Mouse (Mus musculus) adrenal gland, postnatal 10 days (tissue): Measurements from ENCODE around the gene Rhox4e. TPM values are rescaled to one million over a fixed set of nuclear protein-coding genes. Genes with fewer than 3 reads are reported as not detected.
"Not testable (repeated sequence)": the region's sequence is repeated elsewhere in the genome, so short reads cannot be mapped to it uniquely, and the experiment has no call there.

Experiments
- DNase-seq: peaks from one replicate; pipeline ENCODE4 v3.0.0; 2021; ENCODE audit warnings: mixed read lengths
- long read RNA-seq, 2 experiments: library from polyadenylated mRNA; stranded (forward); transcript quantifications; one replicate each; pipeline ENCODE4 v2.0.0; 2021
- total RNA-seq, 2 experiments: library from RNA; stranded (reverse); gene quantifications; 2 replicates each; pipeline ENCODE4 v1.2.3; 2021

The Rhox4e gene
- total RNA-seq, result not detected
- long read RNA-seq, experiment 1, result 0 reads
- long read RNA-seq, experiment 2, result 0 reads

DNA sequence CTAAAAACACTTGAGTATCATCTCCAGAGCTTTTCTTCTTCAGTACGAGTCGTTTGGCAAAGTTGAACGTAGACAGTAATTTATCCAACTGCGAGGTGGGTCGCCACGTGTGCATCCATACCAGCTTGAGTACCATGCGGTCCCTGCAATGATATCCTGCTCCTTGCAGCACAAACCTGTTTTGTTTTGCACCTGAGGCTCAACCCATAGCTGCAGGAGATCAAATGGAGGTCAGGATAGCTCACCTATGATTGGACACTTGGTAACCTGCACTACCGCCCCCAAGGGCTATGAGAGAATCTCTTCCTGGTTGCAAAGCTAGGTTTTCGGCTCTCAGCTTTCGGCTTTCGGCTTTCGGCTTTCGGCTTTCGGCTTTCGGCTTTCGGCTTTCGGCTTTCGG, at the start of gene Rhox4e:
Gene Rhox4e, plus strand, starts transcription at position 301 of the 400 bp plus-strand sequence.
- DNase-seq, result not testable (repeated sequence)

DNA sequence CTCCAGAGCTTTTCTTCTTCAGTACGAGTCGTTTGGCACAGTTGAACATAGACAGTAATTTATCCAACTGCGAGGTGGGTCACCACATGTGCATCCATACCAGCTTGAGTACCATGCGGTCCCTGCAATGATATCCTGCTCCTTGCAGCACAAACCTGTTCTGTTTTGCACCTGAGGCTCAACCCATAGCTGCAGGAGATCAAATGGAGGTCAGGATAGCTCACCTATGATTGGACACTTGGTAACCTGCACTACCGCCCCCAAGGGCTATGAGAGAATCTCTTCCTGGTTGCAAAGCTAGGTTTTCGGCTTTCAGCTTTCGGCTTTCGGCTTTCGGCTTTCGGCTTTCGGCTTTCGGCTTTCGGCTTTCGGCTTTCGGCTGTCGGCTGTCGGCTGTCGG, 43.2 kb upstream of the Rhox4e start, which contains the start of gene Rhox4d:
Gene Rhox4d, plus strand, starts transcription at position 301 of the 400 bp plus-strand sequence.
- DNase-seq, result not testable (repeated sequence)

DNA sequence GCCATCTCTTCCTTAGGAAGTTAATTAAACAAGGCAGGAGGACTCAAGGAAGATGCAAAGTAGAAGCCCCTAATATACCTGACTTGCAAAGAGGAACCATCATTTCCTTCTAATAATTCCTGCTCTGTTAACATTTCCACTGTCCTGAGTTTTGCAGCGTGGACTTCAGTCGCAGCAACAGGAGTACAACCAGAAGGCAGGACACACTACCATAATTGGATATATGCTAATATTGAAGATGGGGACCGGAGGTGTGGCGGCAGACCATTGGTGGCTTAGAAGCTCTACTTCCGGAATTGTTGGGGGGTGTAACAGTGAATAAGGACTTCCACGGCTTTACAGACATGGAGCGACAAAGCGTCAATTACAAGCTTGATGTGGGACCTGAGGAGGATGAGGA, 27.1 kb upstream of the Rhox4e start, which contains the start of gene Rhox2e:
Gene Rhox2e, plus strand, starts transcription at position 301 of the 400 bp plus-strand sequence.
- DNase-seq, result not testable (repeated sequence)

- not testable (repeated sequence) for DNase-seq
Observed at GRCm38 (mm10) chrX:37541719-37542118, 15.5 kb upstream of the Rhox4e start, which contains the start of gene Rhox3e. TSS of gene Rhox3e (plus strand) at chrX:37542019.

- DNase-seq, result not testable (repeated sequence)
Observed at GRCm38 (mm10) chrX:37571105-37571504, 13.9 kb downstream of the Rhox4e start, which contains the start of gene Rhox2f. TSS of gene Rhox2f (plus strand) at chrX:37571405.

- not testable (repeated sequence) for DNase-seq
Observed at GRCm38 (mm10) chrX:37572638-37573037, 15.4 kb downstream of the Rhox4e start.

- not testable (repeated sequence) for DNase-seq
Observed at GRCm38 (mm10) chrX:37580692-37581091, 23.5 kb downstream of the Rhox4e start, which contains the start of gene Rhox3f. TSS of gene Rhox3f (plus strand) at chrX:37580992.

DNA sequence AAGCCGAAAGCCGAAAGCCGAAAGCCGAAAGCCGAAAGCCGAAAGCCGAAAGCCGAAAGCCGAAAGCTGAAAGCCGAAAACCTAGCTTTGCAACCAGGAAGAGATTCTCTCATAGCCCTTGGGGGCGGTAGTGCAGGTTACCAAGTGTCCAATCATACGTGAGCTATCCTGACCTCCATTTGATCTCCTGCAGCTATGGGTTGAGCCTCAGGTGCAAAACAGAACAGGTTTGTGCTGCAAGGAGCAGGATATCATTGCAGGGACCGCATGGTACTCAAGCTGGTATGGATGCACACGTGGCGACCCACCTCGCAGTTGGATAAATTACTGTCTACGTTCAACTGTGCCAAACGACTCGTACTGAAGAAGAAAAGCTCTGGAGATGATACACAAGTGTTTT, 50.4 kb downstream of the Rhox4e start, which contains the start of gene Rhox4f:
Gene Rhox4f, minus strand, starts transcription at position 101 of the 400 bp plus-strand sequence.
- not testable (repeated sequence) for DNase-seq

Other genes starting within 250 kb of the Rhox4e start
- not detected for gene Rhox3a2, start 177.4 kb upstream of the Rhox4e start, total RNA-seq
- not detected for gene Rhox4a2, start 166.6 kb upstream of the Rhox4e start, total RNA-seq
- gene Rhox2b, start 145.3 kb upstream of the Rhox4e start, total RNA-seq, result not detected
- gene Rhox4b, start 124.9 kb upstream of the Rhox4e start, total RNA-seq, result not detected
- gene Rhox2c, start 103.7 kb upstream of the Rhox4e start, total RNA-seq, result not detected
- gene Rhox3c, start 98.8 kb upstream of the Rhox4e start, total RNA-seq, result not detected
- not detected for gene Rhox4c, start 77.1 kb upstream of the Rhox4e start, total RNA-seq
- gene Rhox2d, start 64.0 kb upstream of the Rhox4e start, total RNA-seq, result not detected
- not detected for gene Rhox4d, start 43.1 kb upstream of the Rhox4e start, total RNA-seq
- gene Rhox2e, start 27.0 kb upstream of the Rhox4e start, total RNA-seq, result not detected
- gene Rhox3e, start 15.4 kb upstream of the Rhox4e start, total RNA-seq, result not detected
- not detected for gene Rhox2f, start 14.0 kb downstream of the Rhox4e start, total RNA-seq
- not detected for gene Rhox3f, start 23.6 kb downstream of the Rhox4e start, total RNA-seq
- gene Rhox4f, start 50.3 kb downstream of the Rhox4e start, total RNA-seq, result not detected
- not detected for gene Rhox3g, start 71.2 kb downstream of the Rhox4e start, total RNA-seq
- not detected for gene Rhox2g, start 86.1 kb downstream of the Rhox4e start, total RNA-seq
- not detected for gene Rhox4g, start 93.9 kb downstream of the Rhox4e start, total RNA-seq
- gene Rhox3h, start 111.4 kb downstream of the Rhox4e start, total RNA-seq, result not detected
- gene Rhox2h, start 115.9 kb downstream of the Rhox4e start, total RNA-seq, result not detected
- gene Rhox5, start 247.4 kb downstream of the Rhox4e start, total RNA-seq, result not detected